Mouse (Mus musculus) myocyte (in vitro differentiated cells): Measurements from ENCODE around the gene Prkcq.

Experiments
- E2F4 ChIP-seq: IDR thresholded peaks from one replicate; pipeline ENCODE4 v1.6.1; 2011; ENCODE audit warnings: mild to moderate bottlenecking, control low read depth, moderate library complexity; ENCODE audit not compliant: insufficient read depth
- MYOG ChIP-seq, 3 experiments: IDR thresholded peaks; one replicate each; pipeline ENCODE4 v1.6.1; 2011; ENCODE audit warnings: control low read depth in 2 of 3, low read depth in 2 of 3, mild to moderate bottlenecking in 2 of 3; ENCODE audit not compliant: insufficient read length in 2 of 3, control insufficient read depth in 1 of 3, insufficient read depth in 1 of 3
- POLR2A ChIP-seq: IDR thresholded peaks from one replicate; pipeline ENCODE4 v1.6.1; 2011; ENCODE audit warnings: low read depth, mild to moderate bottlenecking, control low read depth, moderate library complexity; ENCODE audit not compliant: insufficient read length
- POLR2AphosphoS2 ChIP-seq: IDR thresholded peaks from one replicate; pipeline ENCODE4 v1.6.1; 2011; ENCODE audit warnings: low read depth, control low read depth; ENCODE audit not compliant: insufficient read length
- TCF3 ChIP-seq: IDR thresholded peaks from one replicate; pipeline ENCODE4 v1.6.1; 2011; ENCODE audit warnings: low read depth, control low read depth; ENCODE audit not compliant: insufficient read length
- USF1 ChIP-seq: IDR thresholded peaks from one replicate; pipeline ENCODE4 v1.6.1; 2011; ENCODE audit warnings: low read depth, mild to moderate bottlenecking, control low read depth, moderate library complexity

- no peak for TF ChIP-seq USF1
- no peak for TF ChIP-seq TCF3
- TF ChIP-seq POLR2A: no peak
- no peak for TF ChIP-seq MYOG (IDR thresholded peaks at IDR 0.05; ENCODE audit: control insufficient read depth in 1 of 3, insufficient read depth in 1 of 3, insufficient read length in 2 of 3, low read depth in 2 of 3)
- no peak for TF ChIP-seq E2F4
- no peak for TF ChIP-seq POLR2AphosphoS2
Measured at GRCm38 (mm10) chr2:11138076-11138475, 33.8 kb upstream of the Prkcq start.
